Mouse (Mus musculus) heart, adult 2 months (tissue): ENCODE data around the gene 2610507B11Rik. TPM values are rescaled to one million over a fixed set of nuclear protein-coding genes. Genes with fewer than 3 reads are reported as not detected.

Experiments
- DNase-seq, 2 experiments: peaks; one replicate each; pipeline ENCODE4 v3.0.0; 2021
- H3K27ac ChIP-seq: fragments of 200-600 bp; 2 replicates; pipeline ENCODE4 v1.8.1; 2022
- H3K27me3 ChIP-seq: fragments of 200-500 bp; 2 replicates; pipeline ENCODE4 v1.6.1; 2012; ENCODE audit warnings: mild to moderate bottlenecking, low read length, inconsistent platforms, mixed read lengths; ENCODE audit not compliant: control insufficient read depth, insufficient read depth
- H3K36me3 ChIP-seq: fragments of 200-500 bp; 2 replicates; pipeline ENCODE4 v1.6.1; 2012; ENCODE audit warnings: low read length, inconsistent platforms; ENCODE audit not compliant: control insufficient read depth, insufficient read depth
- H3K4me1 ChIP-seq: fragments of 200-500 bp; 2 replicates; pipeline ENCODE4 v1.6.1; 2011; ENCODE audit warnings: low read length; ENCODE audit not compliant: control insufficient read depth, insufficient read depth
- H3K4me3 ChIP-seq: fragments of 200-600 bp; 2 replicates; pipeline ENCODE4 v1.8.1; 2022
- H3K79me2 ChIP-seq: fragments of 200-500 bp; replicated peaks from 2 replicates; pipeline ENCODE4 v1.6.1; 2012; ENCODE audit warnings: mild to moderate bottlenecking, inconsistent platforms, low read length, moderate library complexity, mixed read lengths; ENCODE audit not compliant: control insufficient read depth, insufficient read depth
- H3K9ac ChIP-seq: fragments of 200-500 bp; 2 replicates; pipeline ENCODE4 v1.6.1; 2012; ENCODE audit warnings: low read depth, mild to moderate bottlenecking, control low read depth, inconsistent platforms, low read length, mixed read lengths
- CTCF ChIP-seq: fragments of 200-600 bp; IDR thresholded peaks from 2 replicates; pipeline ENCODE4 v1.8.1; 2022; ENCODE audit warnings: antibody characterized with exemption, mild to moderate bottlenecking, moderate library complexity
- EP300 ChIP-seq: fragments of 200-500 bp; IDR thresholded peaks from 2 replicates; pipeline ENCODE4 v1.6.1; 2011; ENCODE audit warnings: low read depth, low read length, control low read depth; ENCODE audit not compliant: insufficient read depth
- POLR2A ChIP-seq: fragments of 200-500 bp; IDR thresholded peaks from 2 replicates; pipeline ENCODE4 v1.6.1; 2011; ENCODE audit warnings: mild to moderate bottlenecking, low read depth, low read length, control low read depth; ENCODE audit not compliant: insufficient read depth
- WGBS: fragments of 180-500 bp; shearing (Covaris S2); methylation state at CpG from one replicate; pipeline ENCODE4 v1.1.7; 2018; 5-methylcytosine and 5-hydroxymethylcytosine counted together
- intact Hi-C: fragments of 180-260 bp; cut with DNase I; formaldehyde crosslinking; loops from one replicate; pipeline ENCODE4 v1.15.1; 2025
- polyA plus RNA-seq: library from polyadenylated mRNA; depleted of rRNA; stranded (reverse); fragments of >200 nt; gene quantifications from 2 replicates; pipeline ENCODE4 v1.2.3, GENCODE M21; 2012
- total RNA-seq, 2 experiments: library from RNA; stranded (reverse); gene quantifications; 2 replicates each; pipeline ENCODE4 v1.2.3; 2021

Gene 2610507B11Rik
- total and polyA plus RNA-seq, 3 experiments, result 74.7 to 209 (median 173) TPM

- 77% methylated on average over 4 of the region's 4 CpGs for WGBS
- intact Hi-C loops, result no loop called here
- H3K27me3 ChIP-seq, result no peaks in the 10 kb centered on the region
Measured at GRCm38 (mm10) chr11:78247727-78248140, 13.8 kb upstream of the 2610507B11Rik start.

GRCm38 (mm10) chr11:78256618-78257017 is 4.9 kb upstream of the 2610507B11Rik start:
- Histone ChIP-seq H3K36me3 (no peaks in the 10 kb centered on the region), H3K27ac (no peak overlapping the region), H3K9ac (no peak overlapping the region), H3K4me1 (no peaks in the 10 kb centered on the region), H3K27me3 (no peaks in the 10 kb centered on the region), H3K79me2 (0 out of 2 replicates have a peak, but pooled peaks cover 1% of the 10 kb centered on the region), H3K4me3 (no peak overlapping the region)
- peak; percentile 39 for TF ChIP-seq CTCF
- TF ChIP-seq EP300, result no peak
- TF ChIP-seq POLR2A, result no peak
- DNase-seq, result no peak
- WGBS, result 100% methylated on average over 1 of the region's 1 CpGs
- intact Hi-C loops, result no loop called here

More at GRCm38 (mm10) chr11:78247727-78248140, 13.8 kb upstream of the 2610507B11Rik start:
- Histone ChIP-seq H3K4me1 (peaks cover 2% of the 10 kb centered on the region; the same call in 1 of the 2 replicates), H3K4me3 (no peak overlapping the region), H3K9ac (no peak overlapping the region), H3K27ac (no peak overlapping the region), H3K79me2 (peaks cover 1% of the 10 kb centered on the region; the same call in 1 of the 2 replicates), H3K36me3 (peaks cover 9% of the 10 kb centered on the region; the same call in 1 of the 2 replicates)
- TF ChIP-seq EP300 (no peak), CTCF (no peak), POLR2A (no peak)
- no peak for DNase-seq

DNA sequence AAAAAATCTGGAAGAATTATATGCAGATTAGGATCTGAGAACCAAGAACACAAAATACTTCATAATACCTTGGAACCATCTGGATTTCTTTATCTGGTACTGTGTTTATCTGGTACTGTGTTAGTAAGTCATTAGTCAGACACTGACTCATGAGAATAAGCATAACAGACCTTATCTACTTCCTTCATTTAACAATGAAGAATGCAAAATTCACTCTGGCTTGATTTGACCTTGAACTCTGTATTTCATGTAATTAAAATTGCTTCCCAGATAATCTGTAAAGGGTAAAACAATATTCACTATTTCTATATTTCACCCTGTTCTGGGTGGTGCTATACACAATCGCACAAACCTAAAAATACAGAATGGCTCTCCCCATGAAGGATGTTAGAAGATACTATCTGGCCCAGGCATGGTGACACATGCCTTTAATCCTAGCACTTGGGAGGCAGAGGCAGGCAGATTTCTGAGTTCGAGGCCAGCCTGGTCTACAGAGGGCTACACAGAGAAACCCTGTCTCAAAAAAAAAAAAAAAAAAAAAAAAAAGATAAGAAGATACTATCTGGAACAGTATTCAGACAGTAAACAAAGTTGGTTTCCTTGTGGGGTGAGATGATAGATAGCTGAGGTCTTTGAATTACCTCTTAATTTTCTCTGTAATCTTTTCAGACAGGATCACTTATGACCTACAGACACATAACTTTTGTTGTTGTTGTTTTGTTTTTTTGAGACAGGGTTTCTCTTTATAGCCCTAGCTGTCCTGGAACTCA is 878 bp upstream of the 2610507B11Rik start:
- intact Hi-C loops, result loop anchor here (1.0 to 5.0 kb wide), 3 partner anchors 14 to 87 kb away; partner anchors contain the start of gene Pigs
- peak overlapping the region; percentile 48; the same call in 1 of the 2 replicates for H3K27ac ChIP-seq

DNA sequence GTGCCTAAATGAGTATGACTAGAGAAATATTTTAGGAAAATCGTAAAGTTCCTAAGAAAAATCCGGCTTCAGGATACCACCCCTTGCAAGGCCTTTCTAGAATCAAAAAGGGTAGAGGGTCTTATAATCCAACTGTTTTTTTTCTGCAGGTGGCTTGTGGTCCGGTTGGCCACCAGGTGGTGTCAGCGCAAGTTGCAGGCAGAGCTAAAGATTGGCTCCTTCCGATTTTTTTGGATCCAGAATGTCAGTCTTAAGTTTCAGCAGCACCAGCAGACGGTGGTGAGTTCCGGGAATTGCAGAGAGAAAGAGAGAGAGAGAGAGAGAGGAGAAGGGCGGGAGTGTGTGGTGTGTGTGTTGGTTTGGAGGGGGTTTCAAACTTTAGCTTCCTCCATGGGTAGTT is 998 bp downstream of the 2610507B11Rik start:
- peaks cover 27% of the 10 kb centered on the region for H3K36me3 ChIP-seq
- H3K27ac ChIP-seq, result peak overlapping the region; percentile 90; the same call in 1 of the 2 replicates
- no peak overlapping the region; the same call in 1 of the 2 replicates for H3K9ac ChIP-seq
- TF ChIP-seq EP300, result no peak
- TF ChIP-seq CTCF, result peak; percentile 76
- no peak for TF ChIP-seq POLR2A
- DNase-seq, result peak; percentile 48 to 52
- no peaks in the 10 kb centered on the region for H3K27me3 ChIP-seq
- 3% methylated on average over 8 of the region's 8 CpGs for WGBS
- peak overlapping the region; percentile 90 for H3K4me3 ChIP-seq
- H3K4me1 ChIP-seq, result peaks cover 1% of the 10 kb centered on the region
- peaks cover 1% of the 10 kb centered on the region; the same call in 1 of the 2 replicates for H3K79me2 ChIP-seq
- intact Hi-C loops, result loop anchor here (5.0 kb wide), 2 partner anchors 65 to 85 kb away; partner anchors contain the start of gene Pigs

More for the DNA sequence above, 878 bp upstream of the 2610507B11Rik start:
- TF ChIP-seq EP300 (no peak), POLR2A (no peak), CTCF (no peak)
- no peak for DNase-seq
- H3K9ac ChIP-seq, result no peak overlapping the region
- H3K27me3 ChIP-seq, result no peaks in the 10 kb centered on the region
- H3K4me1 ChIP-seq, result peaks cover 1% of the 10 kb centered on the region
- H3K36me3 ChIP-seq, result peaks cover 27% of the 10 kb centered on the region
- WGBS, result 78% methylated on average over 2 of the region's 2 CpGs
- H3K4me3 ChIP-seq, result peak overlapping the region; percentile 39
- peaks cover 1% of the 10 kb centered on the region; the same call in 1 of the 2 replicates for H3K79me2 ChIP-seq

GRCm38 (mm10) chr11:78265571-78265970 is 4.0 kb downstream of the 2610507B11Rik start:
- Histone ChIP-seq H3K4me3 (no peak overlapping the region), H3K79me2 (peaks cover 3% of the 10 kb centered on the region; the same call in 1 of the 2 replicates), H3K4me1 (peaks cover 1% of the 10 kb centered on the region), H3K27ac (no peak overlapping the region), H3K27me3 (no peaks in the 10 kb centered on the region), H3K9ac (no peak overlapping the region), H3K36me3 (peaks cover 27% of the 10 kb centered on the region)
- intact Hi-C loops, result no loop called here
- DNase-seq, result no peak
- no peak for TF ChIP-seq CTCF
- TF ChIP-seq EP300, result no peak
- no peak for TF ChIP-seq POLR2A
- WGBS, result 78% methylated on average over 6 of the region's 6 CpGs

GRCm38 (mm10) chr11:78271986-78272385 is 10.4 kb downstream of the 2610507B11Rik start:
- 85% methylated on average over 13 of the region's 13 CpGs for WGBS
- no peaks in the 10 kb centered on the region for H3K27me3 ChIP-seq
- 0 out of 2 replicates have a peak, but pooled peaks cover 1% of the 10 kb centered on the region for H3K79me2 ChIP-seq
- no peak for TF ChIP-seq POLR2A
- no peak for TF ChIP-seq EP300
- no peak for TF ChIP-seq CTCF
- DNase-seq, result no peak
- H3K4me1 ChIP-seq, result no peaks in the 10 kb centered on the region
- H3K27ac ChIP-seq, result no peak overlapping the region
- peaks cover 4% of the 10 kb centered on the region for H3K36me3 ChIP-seq
- intact Hi-C loops, result no loop called here
- no peak overlapping the region for H3K4me3 ChIP-seq
- H3K9ac ChIP-seq, result no peak overlapping the region
